Mouse (Mus musculus) heart, postnatal 10 days (tissue): ENCODE results near the gene Plekha6. TPM values are rescaled to one million over a fixed set of nuclear protein-coding genes. Genes with fewer than 3 reads are reported as not detected.
"Not testable (repeated sequence)": the region's sequence is repeated elsewhere in the genome, so short reads cannot be mapped to it uniquely, and the experiment has no call there.

Source experiments
- DNase-seq, 2 experiments: peaks; one replicate each; pipeline ENCODE4 v3.0.0; 2021
- intact Hi-C: fragments of 180-260 bp; cut with DNase I; formaldehyde crosslinking; loops from one replicate; pipeline ENCODE4 v1.15.1; 2025
- total RNA-seq, 2 experiments: library from RNA; stranded (reverse); gene quantifications; 2 replicates each; pipeline ENCODE4 v1.2.3; 2021

Plekha6 gene
- total RNA-seq, 2 experiments from 2014 or later, result 58.1 to 68.9 TPM

DNA sequence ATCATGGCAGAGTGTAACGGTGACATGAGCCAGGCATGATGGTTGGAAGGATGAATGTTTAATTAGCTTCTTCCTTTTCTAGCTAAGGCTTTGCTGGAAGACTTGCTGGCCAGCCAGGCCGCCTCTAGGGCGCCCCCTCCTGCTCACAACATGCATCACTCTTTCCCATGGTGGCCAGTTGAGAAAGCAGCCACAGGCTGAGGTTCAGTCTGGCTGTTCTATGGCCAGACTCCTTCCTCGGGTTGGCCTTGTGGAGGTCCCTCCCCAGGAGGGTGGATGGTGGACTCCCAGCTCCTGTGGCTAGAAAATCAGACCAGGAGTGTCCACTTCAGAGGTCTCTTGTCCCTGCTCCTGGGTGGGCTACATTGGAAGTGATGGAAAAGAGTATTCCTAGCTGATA is 142.8 kb downstream of the Plekha6 start:
- intact Hi-C loops, result loop anchor here (1.0 to 5.0 kb wide), 5 partner anchors 81 to 270 kb away; no protein-coding TSS in a partner anchor
- peak; percentile 86 to 90 for DNase-seq

DNA sequence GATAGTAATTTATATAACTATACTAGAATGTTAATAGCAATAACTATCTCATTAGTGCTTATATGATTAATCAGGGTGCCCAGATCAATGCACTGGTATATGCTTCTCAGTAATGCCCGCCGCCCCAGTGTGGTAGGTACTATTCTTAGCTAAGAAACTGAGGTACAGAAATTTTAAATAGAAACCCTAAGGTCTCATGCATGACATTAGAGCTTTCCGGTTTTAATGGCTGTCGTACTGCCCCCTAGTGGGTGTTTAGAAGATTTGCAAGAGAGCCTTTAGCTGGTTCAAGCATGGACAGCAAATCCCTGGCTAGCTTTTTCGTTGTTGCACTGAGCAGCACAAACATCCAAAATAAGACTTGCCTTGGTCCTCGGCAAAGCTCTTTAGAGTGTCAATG is 143.3 kb downstream of the Plekha6 start:
- intact Hi-C loops, result loop anchor here (1.0 to 5.0 kb wide), 4 partner anchors 126 to 270 kb away; no protein-coding TSS in a partner anchor
- DNase-seq, result peak; percentile 61 to 75

DNA sequence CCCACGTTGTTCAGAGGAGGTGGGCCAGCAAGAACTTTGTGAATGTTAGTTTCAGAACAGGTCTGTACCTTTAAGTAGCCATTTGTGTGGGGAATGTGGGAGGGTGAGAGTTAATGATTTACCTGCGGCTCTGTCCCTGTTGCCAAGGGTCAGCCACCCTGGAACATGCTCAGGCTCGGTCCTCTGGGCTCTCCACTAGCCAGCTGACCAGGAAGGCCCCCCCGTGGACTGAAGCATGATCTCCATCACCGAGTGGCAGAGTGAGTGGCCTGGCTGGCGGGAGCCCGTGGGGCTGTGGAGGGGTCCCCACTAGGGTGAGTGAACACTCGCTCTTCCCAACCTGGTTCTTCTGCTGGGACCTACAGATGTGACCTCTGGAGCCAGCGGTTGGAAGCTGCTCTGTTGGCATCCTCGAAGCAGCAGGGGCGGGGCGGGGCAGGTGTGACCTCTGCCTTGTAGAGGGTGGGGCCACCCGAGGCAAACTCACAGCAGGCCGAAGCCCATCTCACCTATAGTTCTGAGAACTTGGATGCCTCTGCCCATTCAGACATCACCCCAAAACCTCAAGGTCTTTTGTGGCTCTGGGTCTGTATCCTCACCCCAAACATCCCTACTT is 145.8 kb downstream of the Plekha6 start, which contains the start of gene Golt1a:
Gene Golt1a, plus strand, starts transcription at position 149 of the 616 bp plus-strand sequence.
- intact Hi-C loops, result loop anchor here (5.0 kb wide), 1 partner anchor 272 kb away; no protein-coding TSS in a partner anchor

GRCm38 (mm10) chr1:133311240-133311639 is 147.2 kb downstream of the Plekha6 start:
- intact Hi-C loops, result no loop called here
- DNase-seq, result no peak

More for the DNA sequence above, 145.8 kb downstream of the Plekha6 start, which contains the start of gene Golt1a:
- no peak for DNase-seq

DNA sequence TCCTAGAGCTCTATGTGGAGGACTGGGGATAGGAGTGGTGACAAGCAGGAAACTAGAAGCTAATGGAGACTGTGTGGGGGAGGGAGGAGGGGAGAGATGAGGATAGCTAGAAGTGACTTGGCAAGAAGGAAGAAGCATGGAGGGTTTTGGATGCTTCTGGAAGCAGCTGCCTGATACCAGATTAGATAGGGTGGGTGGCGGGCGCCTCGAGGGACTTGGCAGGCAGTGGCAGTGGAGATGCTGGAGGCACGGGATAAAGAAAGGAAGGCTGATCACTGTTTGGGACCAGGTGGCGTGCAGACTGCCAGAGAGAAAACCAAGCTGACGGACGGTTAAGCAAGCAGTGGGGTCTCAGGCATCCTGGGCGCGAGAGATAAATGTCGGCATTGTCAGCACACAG is 147.9 kb downstream of the Plekha6 start:
- intact Hi-C loops, result no loop called here
- no peak for DNase-seq

GRCm38 (mm10) chr1:133314364-133314763 is 150.4 kb downstream of the Plekha6 start:
- peak; percentile 57 to 78 for DNase-seq
- intact Hi-C loops, result loop anchor here (1.0 kb wide), 1 partner anchor 39 kb away; no protein-coding TSS in a partner anchor

DNA sequence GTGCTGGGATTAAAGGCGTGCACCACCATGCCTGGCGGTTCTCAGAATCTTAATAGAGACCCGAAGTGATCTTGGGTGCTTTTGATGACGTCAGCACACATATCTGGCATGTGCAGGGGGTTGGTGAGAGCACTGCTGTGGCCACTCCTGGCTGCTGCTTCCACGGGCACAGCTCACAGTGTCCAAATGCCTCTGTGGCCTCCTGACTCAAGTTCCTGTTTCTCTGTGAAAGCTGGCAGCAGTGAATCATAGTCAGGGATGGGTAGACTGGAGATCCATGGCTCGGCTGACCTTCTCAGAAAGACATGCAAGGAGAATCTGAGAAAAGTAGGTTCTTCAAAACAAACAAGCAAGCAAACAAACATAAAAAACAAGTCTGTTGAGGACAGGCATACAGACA is 151.8 kb downstream of the Plekha6 start:
- intact Hi-C loops, result no loop called here
- no peak for DNase-seq

GRCm38 (mm10) chr1:133316577-133316976 is 152.6 kb downstream of the Plekha6 start:
- no peak for DNase-seq
- intact Hi-C loops, result no loop called here

DNA sequence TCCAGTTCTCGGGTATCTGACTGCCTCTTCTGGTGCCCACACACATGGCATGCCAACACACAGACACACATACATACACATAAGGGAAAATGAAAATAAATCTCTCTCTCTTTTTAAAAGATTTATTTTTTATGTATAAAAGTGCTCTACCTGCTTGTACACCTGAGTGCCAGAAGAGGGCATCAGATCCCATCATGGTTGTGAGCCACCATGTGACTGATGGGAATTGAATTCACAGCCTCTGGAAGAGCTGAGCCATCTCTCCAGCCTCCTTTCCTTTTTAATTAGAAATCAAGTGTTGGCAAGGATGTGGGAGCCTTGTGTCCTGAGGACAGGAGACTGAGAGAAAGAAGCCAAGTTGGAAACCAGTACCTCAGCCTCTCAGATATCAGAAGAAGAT is 153.1 kb downstream of the Plekha6 start:
- intact Hi-C loops, result no loop called here
- DNase-seq, result no peak

GRCm38 (mm10) chr1:133321267-133321925 is 157.4 kb downstream of the Plekha6 start, which contains the start of gene Kiss1:
Gene Kiss1 (plus strand): TSS chr1:133321875.
- DNase-seq, result no peak
- intact Hi-C loops, result no loop called here

- intact Hi-C loops, result no loop called here
These were observed 159.3 kb downstream of the Plekha6 start for GRCm38 (mm10) chr1:133323333-133323732.

DNA sequence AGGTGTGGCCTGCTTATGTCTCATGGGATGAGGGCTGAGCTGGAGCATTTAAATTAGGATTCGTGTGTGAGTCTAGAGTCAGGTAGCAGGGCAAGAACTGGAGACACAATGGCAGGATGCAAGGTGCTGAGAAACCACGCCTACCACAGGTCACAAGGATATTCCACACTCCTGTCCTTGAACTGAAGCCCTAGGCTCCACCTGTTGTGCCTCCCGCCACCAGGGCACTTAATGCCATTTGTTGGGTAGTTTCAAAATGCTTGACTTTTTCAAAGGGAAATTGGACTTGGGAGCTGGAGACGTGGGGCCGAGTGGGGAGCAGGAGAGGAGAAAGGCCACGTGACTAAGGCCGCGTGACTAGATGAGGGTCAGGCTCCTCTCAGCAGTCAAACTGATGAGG is 161.9 kb downstream of the Plekha6 start:
- no peak for DNase-seq

More at GRCm38 (mm10) chr1:133323333-133323732, 159.3 kb downstream of the Plekha6 start:
- no peak for DNase-seq

GRCm38 (mm10) chr1:133327094-133327493 is 163.1 kb downstream of the Plekha6 start:
- intact Hi-C loops, result no loop called here
- DNase-seq, result no peak

More for the DNA sequence above, 161.9 kb downstream of the Plekha6 start:
- intact Hi-C loops, result no loop called here

DNA sequence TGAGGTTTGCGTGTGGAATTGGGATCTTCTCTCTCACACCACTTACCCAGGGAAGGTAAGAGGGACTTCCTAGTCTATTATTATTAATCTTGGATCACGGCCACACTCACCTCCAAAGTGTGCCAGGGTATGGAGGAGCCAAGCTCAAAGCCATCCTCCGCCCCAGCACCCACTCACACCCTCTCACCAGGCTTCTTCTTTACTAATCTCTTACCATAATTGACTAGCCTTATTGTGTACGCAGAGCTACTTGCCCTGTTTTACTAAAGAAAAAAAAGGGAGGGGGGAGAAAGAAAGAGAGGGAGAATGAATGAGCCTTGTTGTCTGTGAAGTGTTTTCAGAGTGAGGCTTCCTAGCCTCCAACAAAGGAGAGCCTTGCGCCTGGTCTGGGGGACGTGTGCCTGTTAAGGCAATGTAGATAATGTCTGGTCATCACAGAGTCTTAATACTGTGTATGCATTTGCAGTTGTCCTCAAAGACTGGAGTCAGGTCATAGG is 164.3 kb downstream of the Plekha6 start:
- intact Hi-C loops, result no loop called here
- DNase-seq, result no peak

GRCm38 (mm10) chr1:133328896-133329637 is 165.1 kb downstream of the Plekha6 start:
- DNase-seq, result peak in 1 of 2 experiments; percentile 18
- intact Hi-C loops, result no loop called here

GRCm38 (mm10) chr1:133329638-133329964 is 165.6 kb downstream of the Plekha6 start:
- DNase-seq, result no peak
- intact Hi-C loops, result no loop called here

GRCm38 (mm10) chr1:133331142-133331541 is 167.1 kb downstream of the Plekha6 start:
- intact Hi-C loops, result no loop called here
- no peak for DNase-seq

DNA sequence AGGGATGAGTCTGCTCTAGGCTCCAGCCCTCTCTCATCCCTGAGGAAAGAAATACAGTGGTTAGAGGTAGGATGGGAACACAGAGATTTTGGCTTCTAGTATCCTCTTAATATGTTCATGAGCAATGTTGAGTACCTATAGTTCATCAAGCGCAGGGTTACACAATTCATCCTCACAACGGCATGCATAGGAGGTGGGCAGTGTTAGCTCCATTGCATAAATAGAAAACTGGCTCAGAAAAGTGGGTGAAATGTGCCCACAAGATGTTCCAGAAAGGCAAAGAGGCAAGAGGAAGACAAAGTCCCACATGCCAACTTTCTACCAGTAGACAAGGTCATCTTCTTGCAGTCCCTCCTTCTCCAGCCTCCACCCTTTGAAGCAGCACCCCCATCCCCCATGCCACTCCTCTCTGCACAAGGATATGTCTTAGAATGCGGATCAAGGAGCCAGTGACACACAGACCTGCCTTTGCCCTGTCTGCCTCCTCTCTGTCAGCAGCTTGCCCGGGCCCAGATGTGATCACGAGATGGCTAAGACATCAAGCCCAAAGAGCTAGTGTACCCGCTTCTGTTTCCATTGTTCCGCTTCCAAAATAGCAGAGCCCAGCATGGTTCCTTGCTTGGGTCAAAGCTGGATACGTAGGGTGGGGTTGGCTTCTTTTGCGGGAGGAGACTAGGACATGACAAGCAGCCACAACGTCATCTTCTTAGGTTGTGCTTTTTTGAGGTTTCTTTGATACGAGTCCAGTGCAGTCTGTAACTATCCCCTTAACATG is 168.8 kb downstream of the Plekha6 start:
- intact Hi-C loops, result no loop called here

DNA sequence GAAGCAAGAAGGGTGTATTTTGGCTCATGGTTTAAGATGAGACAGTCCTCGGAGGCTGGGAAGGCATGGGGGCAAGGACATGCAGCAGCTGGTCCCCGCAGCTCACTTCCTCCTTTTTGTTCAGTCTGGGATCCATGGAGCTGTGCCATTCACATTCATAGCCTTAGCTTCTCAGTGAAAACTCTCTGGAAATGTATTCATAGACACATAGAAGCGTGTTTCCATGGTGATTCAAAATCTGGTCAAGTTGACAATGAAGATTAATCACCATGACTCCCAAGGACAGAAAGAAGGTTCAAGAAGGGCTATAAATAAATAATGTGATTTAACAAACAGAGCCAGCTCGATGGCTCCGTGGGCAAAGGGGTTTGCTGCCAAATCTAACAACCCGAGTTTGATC is 169.9 kb downstream of the Plekha6 start:
- DNase-seq, result no peak
- intact Hi-C loops, result no loop called here

More for the DNA sequence above, 168.8 kb downstream of the Plekha6 start:
- no peak for DNase-seq

DNA sequence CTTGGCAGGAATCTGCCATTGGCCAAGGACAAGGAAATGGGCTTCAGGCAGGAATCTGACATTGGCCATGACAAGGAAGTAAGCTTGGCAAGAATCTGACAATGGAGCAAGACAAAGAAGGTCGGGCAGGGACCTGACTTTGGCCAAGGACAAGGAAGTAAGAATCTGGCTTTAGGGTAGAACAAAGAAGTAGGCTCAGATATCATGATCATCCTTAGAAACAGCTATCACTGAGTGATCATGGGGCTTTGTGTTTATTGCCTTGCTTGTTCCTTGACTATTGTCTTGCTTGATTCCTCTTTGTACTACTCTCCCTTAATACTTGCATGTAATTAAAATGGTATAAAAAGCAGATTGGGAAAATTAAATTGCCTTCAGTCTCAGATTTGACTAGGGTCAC is 176.4 kb downstream of the Plekha6 start:
- intact Hi-C loops, DNase-seq: not testable (repeated sequence)
